Mouse (Mus musculus) olfactory bulb, adult 2 months (tissue): ENCODE results near the gene Larp6. TPM values are rescaled to one million over a fixed set of nuclear protein-coding genes. Genes with fewer than 3 reads are reported as not detected.

Experiments
- H3K27ac ChIP-seq: fragments of 200-500 bp; 2 replicates; pipeline ENCODE4 v1.5.1; 2012; ENCODE audit warnings: low read depth, low read length; ENCODE audit not compliant: insufficient read depth
- H3K4me1 ChIP-seq: fragments of 200-500 bp; 2 replicates; pipeline ENCODE4 v1.6.1; 2012; ENCODE audit warnings: low read length; ENCODE audit not compliant: control insufficient read depth, insufficient read depth
- H3K4me3 ChIP-seq: fragments of 200-500 bp; 2 replicates; pipeline ENCODE4 v1.5.1; 2012; ENCODE audit warnings: mild to moderate bottlenecking, low read depth, low read length, moderate library complexity; ENCODE audit not compliant: insufficient read depth
- CTCF ChIP-seq: fragments of 200-500 bp; IDR thresholded peaks from 2 replicates; pipeline ENCODE4 v1.5.1; 2012; ENCODE audit warnings: low read depth, mild to moderate bottlenecking, low read length, moderate library complexity; ENCODE audit not compliant: insufficient read depth
- POLR2A ChIP-seq: fragments of 200-500 bp; IDR thresholded peaks from 2 replicates; pipeline ENCODE4 v1.6.1; 2012; ENCODE audit warnings: mild to moderate bottlenecking, low read depth, low read length, moderate library complexity; ENCODE audit not compliant: insufficient read depth
- WGBS: fragments of 180-500 bp; shearing (Covaris S2); methylation state at CpG from one replicate; pipeline ENCODE4 v1.1.7; 2018; 5-methylcytosine and 5-hydroxymethylcytosine counted together
- polyA plus RNA-seq: library from polyadenylated mRNA; stranded (reverse); fragments of >200 nt; gene quantifications from 2 replicates; pipeline ENCODE4 v1.2.4, GENCODE M21; 2012; ENCODE audit warnings: low replicate concordance; ENCODE audit not compliant: missing spikeins, insufficient read depth, insufficient read length

Larp6 gene
- polyA plus RNA-seq, 1 experiment: not detected

DNA sequence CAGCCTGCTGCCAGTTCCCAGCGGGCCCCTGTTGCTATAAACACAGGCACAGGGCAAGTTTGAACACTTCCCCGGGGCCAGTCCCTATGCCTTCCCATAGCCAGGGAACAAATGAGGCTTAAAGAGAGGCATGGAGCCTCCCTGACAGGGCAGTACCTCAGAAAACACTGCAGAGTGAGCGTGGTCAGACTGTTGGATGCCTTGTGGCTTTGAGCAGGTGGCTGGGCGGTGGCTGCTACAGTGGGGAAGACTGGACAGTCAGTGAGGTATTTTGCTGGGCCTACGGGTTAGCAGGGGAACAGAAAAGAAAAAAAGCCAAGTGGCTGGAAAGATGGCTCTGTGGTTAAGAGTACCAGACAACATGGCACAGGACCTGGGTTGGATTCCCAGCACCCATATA lies 38.3 kb downstream of the Larp6 start:
- no peak overlapping the region for H3K27ac ChIP-seq
- 94% methylated on average over 5 of the region's 5 CpGs for WGBS
- H3K4me1 ChIP-seq: peaks cover 2% of the 10 kb centered on the region; the same call in 1 of the 2 replicates
- no peak overlapping the region for H3K4me3 ChIP-seq
- TF ChIP-seq CTCF (no peak), POLR2A (no peak)

DNA sequence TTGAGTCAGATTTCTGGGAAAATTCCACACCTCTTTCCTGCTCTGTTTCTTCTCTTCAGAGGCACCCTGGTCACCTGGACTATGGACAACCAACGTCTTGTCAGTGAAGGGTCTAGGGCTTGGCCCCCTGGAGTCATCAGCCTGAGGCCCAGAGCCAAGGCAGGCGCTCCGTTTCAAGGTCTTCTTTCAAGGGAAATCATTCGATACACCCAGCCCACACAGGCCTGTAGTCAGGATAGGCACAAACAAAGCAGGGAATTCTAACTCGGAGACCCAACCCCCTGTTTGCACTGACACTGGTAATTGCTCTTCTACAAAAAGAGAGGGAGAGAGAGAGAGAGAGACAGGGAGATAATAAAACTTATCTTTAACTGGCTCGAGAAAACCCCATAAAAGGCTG lies 39.2 kb downstream of the Larp6 start:
- H3K4me3 ChIP-seq: no peak overlapping the region
- 47% methylated on average over 6 of the region's 6 CpGs for WGBS
- TF ChIP-seq CTCF: no peak
- no peak for TF ChIP-seq POLR2A
- no peak overlapping the region for H3K27ac ChIP-seq
- H3K4me1 ChIP-seq: peaks cover 2% of the 10 kb centered on the region; the same call in 1 of the 2 replicates

DNA sequence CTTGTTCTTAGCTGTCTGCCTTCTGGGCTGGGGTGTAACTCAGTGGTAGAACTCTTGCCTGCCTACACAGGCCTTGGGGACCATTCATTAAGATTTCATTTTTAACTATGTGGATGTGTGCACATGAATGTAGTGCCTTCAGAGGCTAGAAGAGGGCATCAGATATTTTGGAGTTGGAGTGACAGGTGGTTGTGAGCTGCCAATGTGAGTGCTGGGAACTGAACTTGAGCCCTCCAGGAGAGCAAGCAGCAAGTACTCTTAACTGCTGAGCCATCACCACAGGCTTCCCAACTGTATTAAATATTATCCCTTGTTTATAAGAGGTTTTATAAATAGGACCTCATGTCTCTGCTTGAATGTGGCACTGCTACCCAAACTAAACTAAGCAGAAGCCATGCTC lies 39.8 kb downstream of the Larp6 start:
- Histone ChIP-seq H3K4me3 (no peak overlapping the region), H3K4me1 (peaks cover 2% of the 10 kb centered on the region; the same call in 1 of the 2 replicates), H3K27ac (no peak overlapping the region)
- TF ChIP-seq CTCF: no peak
- TF ChIP-seq POLR2A: no peak

DNA sequence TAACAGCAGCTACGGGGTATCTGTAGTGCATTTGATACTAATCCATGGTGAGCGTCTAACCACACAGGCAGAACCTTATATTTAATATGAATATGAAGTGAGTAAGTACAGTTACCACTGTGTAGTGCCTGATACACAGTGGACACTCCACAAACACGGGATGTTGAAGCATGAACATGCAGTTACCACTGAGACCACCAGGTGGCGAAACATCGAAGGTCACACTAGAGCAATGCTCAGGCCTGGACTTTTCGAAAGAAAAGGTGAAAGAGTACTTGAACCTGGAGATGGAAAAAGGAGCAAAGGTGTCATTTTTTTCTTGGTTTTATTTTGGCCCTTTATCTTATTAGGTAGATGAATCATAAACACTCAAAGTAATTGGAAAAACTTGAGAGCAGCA lies 43.5 kb downstream of the Larp6 start:
- TF ChIP-seq CTCF: no peak
- TF ChIP-seq POLR2A: no peak

DNA sequence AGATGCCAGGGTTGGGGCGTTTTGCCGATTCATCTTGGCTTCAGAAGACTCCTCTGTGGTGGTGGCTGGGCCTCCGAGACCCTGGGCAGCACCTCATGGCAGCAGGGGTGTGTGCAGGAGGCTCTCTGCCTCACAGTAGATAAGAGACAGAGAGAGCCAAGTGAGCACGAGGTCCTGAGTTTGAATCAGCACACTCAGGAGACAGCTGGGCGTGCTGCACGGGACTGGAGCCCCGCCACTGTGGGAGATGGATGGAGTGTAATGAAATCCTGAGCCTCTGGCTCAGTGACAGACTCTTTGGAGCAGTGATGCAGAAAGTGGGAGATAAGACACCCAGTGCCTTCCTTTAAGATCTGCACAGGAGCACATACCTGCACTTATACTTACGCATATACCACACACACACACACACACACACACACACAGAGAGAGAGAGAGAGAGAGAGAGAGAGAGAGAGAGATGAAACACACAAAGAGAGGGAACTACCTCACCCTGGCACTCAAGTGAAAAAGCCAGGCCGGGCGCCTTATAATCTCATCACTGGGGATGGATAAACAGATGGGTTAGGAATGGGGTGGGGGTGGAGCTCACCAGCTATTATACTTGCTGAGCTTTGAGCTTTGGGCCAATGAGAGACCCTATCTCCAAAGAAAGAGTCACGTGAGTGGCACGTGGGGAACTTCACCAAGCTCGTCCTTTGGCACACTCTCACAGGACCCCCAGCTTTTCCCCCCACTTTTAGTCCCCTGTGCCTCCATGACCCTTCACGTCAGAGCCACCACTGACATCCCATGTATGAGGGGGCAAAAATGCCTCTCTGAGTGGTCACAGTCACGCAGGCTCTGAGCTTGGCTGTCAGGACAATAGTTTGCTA lies 44.3 kb downstream of the Larp6 start:
- no peak overlapping the region for H3K4me3 ChIP-seq
- no peak overlapping the region for H3K27ac ChIP-seq
- no peak for TF ChIP-seq POLR2A
- no peak for TF ChIP-seq CTCF
- 0 out of 2 replicates have a peak, but pooled peaks cover 6% of the 10 kb centered on the region for H3K4me1 ChIP-seq
- WGBS: 88% methylated on average over 15 of the region's 15 CpGs

More for the DNA sequence above, 43.5 kb downstream of the Larp6 start:
- H3K4me1 ChIP-seq: peaks cover 8% of the 10 kb centered on the region; the same call in 1 of the 2 replicates
- WGBS: 37% methylated on average over 6 of the region's 6 CpGs
- no peak overlapping the region for H3K4me3 ChIP-seq
- H3K27ac ChIP-seq: no peak overlapping the region

DNA sequence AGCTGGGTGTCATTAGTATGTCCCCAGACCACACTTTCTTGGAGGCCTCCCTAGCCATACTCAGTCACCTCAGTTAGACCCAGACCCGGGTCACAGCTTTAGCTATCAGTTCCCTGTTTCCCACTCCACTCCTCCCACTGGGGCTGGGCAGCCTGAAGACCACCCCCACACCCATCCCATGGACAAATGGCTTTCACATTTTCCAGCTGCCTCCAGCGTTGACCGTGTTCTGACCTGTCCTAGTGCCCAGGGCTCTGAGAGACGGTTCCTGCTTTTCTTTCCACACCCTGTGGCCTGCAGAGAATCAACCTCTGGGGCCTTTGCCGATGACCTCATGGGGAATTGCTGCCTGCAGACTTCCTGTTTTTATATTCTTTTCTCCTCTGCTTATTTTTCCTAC lies 45.0 kb downstream of the Larp6 start:
- Histone ChIP-seq H3K27ac (no peak overlapping the region), H3K4me3 (no peak overlapping the region), H3K4me1 (0 out of 2 replicates have a peak, but pooled peaks cover 6% of the 10 kb centered on the region)
- WGBS: 76% methylated on average over 5 of the region's 5 CpGs
- no peak for TF ChIP-seq POLR2A

DNA sequence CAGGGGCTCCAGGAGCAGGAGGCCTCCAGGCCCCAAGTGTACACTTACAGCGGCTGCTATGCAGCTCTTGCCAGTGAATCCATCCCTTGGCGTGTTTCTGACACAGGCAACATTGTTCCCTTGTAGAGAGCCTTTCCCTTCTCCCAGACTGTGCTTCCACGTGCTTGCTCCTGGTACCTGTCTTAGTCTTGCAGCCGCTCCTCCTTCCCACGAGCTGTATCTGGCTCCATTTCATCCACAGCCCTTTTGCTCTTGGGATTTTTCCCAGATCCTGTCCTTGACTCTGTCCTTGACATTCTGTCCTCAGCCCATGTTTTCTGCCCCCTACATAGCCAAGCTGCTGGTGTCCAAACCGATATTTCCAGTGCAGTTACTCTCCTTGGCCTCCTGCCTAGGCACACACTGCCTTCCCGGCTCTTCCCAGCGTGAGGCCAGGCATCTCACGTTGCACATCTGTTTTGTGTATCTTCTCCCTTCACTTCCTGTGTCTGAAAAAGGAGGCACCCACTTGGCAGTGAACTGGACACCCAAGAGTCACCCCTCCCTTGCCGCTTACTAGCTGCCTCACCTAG lies 46.7 kb downstream of the Larp6 start:
- Histone ChIP-seq H3K4me3 (no peak overlapping the region), H3K27ac (no peak overlapping the region), H3K4me1 (0 out of 2 replicates have a peak, but pooled peaks cover 6% of the 10 kb centered on the region)
- WGBS: 73% methylated on average over 10 of the region's 10 CpGs
- TF ChIP-seq CTCF (no peak), POLR2A (no peak)

DNA sequence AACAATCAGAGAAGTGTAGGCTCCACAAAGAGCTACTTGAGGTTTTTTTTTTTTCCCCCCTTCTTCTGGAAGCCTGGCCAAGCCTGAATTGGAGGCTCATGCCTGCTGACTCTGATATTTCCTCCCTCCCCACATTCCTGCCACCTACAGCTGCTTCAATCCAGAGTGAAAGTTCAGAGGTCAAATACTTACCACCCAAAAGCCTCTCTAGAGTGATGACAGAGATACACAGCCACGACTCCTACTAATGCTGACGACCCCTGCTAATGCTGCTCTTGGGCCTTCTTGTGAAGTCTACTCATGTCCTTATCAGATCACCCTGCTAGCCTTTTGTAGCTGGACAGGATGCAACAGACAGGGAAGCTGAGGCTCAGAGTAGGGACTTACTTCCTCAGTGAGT lies 52.4 kb downstream of the Larp6 start:
- TF ChIP-seq CTCF: no peak
- TF ChIP-seq POLR2A: no peak
- no peak overlapping the region for H3K4me3 ChIP-seq
- 76% methylated on average over 2 of the region's 2 CpGs for WGBS
- no peak overlapping the region for H3K27ac ChIP-seq
- H3K4me1 ChIP-seq: peaks cover 4% of the 10 kb centered on the region; the same call in 1 of the 2 replicates

DNA sequence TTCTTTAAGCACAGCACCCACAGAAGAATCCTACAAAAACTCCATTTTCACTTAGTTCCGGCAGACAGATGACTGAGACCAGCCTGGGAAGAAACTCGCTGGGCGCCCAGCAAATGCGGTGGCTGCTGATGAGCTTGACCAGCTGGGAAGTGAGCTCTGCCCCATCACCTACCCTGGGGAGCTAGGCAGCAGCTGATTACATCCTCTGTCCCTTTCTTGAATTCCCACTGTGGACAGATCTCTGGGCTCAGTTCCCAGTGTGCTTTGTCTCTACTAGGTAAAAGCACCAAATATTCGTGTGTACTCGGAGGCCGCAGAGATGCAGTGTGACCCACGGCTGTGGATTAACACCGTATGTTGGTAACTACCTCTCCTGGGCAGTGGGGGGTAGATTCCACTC lies 55.6 kb downstream of the Larp6 start:
- H3K4me1 ChIP-seq: peaks cover 4% of the 10 kb centered on the region; the same call in 1 of the 2 replicates
- 62% methylated on average over 9 of the region's 9 CpGs for WGBS
- no peak for TF ChIP-seq POLR2A
- no peak for TF ChIP-seq CTCF
- H3K27ac ChIP-seq: no peak overlapping the region
- H3K4me3 ChIP-seq: no peak overlapping the region
